Mouse (Mus musculus) ES-Bruce4 (cell line): ENCODE measurements around the gene Add3.

Source experiments
- CTCF ChIP-seq: IDR thresholded peaks from one replicate; pipeline ENCODE4 v1.8.1; 2011; ENCODE audit warnings: low read depth, low read length
- EP300 ChIP-seq: IDR thresholded peaks from 2 replicates; pipeline ENCODE4 v1.6.1; 2011; ENCODE audit warnings: low read depth, low read length; ENCODE audit not compliant: insufficient read depth

DNA sequence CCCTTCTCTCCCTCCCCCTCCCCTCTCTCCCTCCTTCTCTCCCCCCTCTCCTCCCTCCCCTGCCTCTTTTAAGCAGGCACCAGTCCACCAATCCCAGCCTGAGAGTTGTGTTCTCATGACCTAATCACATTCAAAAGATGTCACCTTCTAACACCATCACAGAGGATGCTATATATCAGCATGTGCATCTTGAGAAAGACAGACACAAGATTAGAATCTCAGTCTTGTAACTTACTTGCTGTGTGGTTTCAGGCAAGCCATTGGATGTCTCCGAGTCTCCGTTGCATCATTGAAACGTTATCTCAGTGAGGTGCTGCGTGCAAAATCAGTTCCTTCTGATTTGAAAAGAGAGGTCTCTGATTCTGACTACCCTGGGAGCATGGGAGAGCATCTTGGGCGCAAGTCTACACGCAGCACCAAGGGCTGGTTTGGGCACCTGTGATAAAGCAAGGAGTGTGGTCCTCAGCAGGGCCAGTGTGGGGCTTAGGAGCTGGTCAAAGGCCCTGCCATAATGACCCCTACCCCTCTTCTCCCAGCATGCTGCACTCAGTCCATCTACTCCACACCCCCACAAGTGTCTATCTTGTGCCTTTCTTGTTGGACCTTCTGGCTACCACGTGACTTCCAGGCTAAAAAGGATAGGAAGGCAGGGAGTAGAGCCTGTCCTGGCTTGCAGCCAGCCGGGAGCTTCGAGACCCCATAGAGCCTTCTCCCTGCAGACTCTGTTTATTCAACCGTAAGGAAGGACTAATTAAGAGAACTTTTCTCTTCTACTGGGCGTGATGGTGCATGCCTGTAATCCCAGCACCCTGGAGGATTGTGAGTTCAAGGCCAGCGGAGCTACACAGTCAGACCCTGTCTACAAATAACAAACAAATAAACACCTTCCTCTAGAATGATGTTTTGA lies 124.8 kb downstream of the Add3 start:
- no peak for TF ChIP-seq EP300
- TF ChIP-seq CTCF, result no peak
